Comparison of ENCODE assay signal across 9 mouse cellular contexts in the genomic region with DNA sequence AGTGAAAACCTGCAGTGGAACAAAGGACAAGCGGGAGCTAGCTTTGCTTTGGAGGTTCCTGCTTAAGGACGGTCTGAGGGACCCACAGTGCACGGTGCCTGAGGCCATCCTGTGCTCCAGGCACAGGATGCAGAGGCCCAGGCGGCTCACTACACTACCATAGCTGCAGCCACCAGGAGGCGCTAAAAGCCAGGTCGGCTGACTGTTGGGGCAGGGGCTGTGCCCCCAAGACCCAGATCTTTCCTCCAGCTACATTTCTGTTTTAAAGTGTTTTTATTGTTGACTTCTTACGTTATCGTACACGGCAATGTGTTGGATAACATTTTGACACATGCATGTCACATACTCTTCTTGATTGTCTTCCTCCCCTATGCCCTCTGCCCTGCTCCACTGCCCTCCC. TPM values are rescaled to one million over a fixed set of nuclear protein-coding genes. Genes with fewer than 3 reads are reported as not detected.
A peak's percentile ranks its signal among the peaks of the same experiment; 100 is the strongest.
DNase-seq lines count a peak whose midpoint lies in the region; ATAC-seq and TF ChIP-seq lines count a peak whose summit lies in the region.
"Had no signal": no experiment of that assay in that cellular context is flagged by ENCODE, and none has a peak within 500 bp of the region (broad histone marks: within the 10 kb centered on the region; RNA-seq: fewer than 3 reads in every experiment).

No protein-coding gene starts in this region.

- 53% methylated on average over 9 of the region's 9 CpGs for WGBS in forebrain, postnatal 0 days
- 61% methylated on average over 9 of the region's 9 CpGs for WGBS in forebrain, embryonic 12.5 days
- WGBS in lung, postnatal 0 days = 42% methylated on average over 9 of the region's 9 CpGs

- no peaks in the 10 kb centered on the region for H3K4me1 ChIP-seq in forebrain, postnatal 0 days (ENCODE audit: insufficient read depth)
- H3K4me1 ChIP-seq in forebrain, embryonic 12.5 days = no peaks in the 10 kb centered on the region
- no peaks in the 10 kb centered on the region for H3K4me1 ChIP-seq in lung, postnatal 0 days (ENCODE audit: insufficient read depth, low read depth, low read length)
- H3K4me1 ChIP-seq: limb, embryonic 12.5 days had no signal

- H3K9me3 ChIP-seq in forebrain, postnatal 0 days (ENCODE audit: low read length) = no peaks in the 10 kb centered on the region
- H3K9me3 ChIP-seq in forebrain, embryonic 12.5 days = peaks cover 2% of the 10 kb centered on the region; the same call in 1 of the 2 replicates
- H3K9me3 ChIP-seq in lung, postnatal 0 days (ENCODE audit: low read length) = no peaks in the 10 kb centered on the region
- H3K9me3 ChIP-seq: limb, embryonic 12.5 days had no signal

- H3K4me3 ChIP-seq in forebrain, postnatal 0 days (ENCODE audit: low read depth, low read length) = no peak overlapping the region
- no peak overlapping the region for H3K4me3 ChIP-seq in forebrain, embryonic 12.5 days (replicated peaks)
- no peak overlapping the region for H3K4me3 ChIP-seq in lung, postnatal 0 days (ENCODE audit: low read depth, low read length)
- H3K4me3 ChIP-seq: limb, embryonic 12.5 days had no signal

- no peak for ATAC-seq in forebrain, postnatal 0 days
- no peak for ATAC-seq in forebrain, embryonic 12.5 days (ENCODE audit: low FRiP score)
- no peak for ATAC-seq in lung, postnatal 0 days
- ATAC-seq in granulocyte monocyte progenitor cell, adult 5-6 weeks (replicated peaks; ENCODE audit: poor library complexity, severe bottlenecking) = peak; percentile 44; the same call in 1 of the 2 replicates
- ATAC-seq in inflammation-experienced regulatory T-cells, adult 6 months = no peak

- H3K36me3 ChIP-seq in forebrain, postnatal 0 days (ENCODE audit: insufficient read depth) = no peaks in the 10 kb centered on the region
- H3K36me3 ChIP-seq in forebrain, embryonic 12.5 days (replicated peaks) = no peaks in the 10 kb centered on the region
- H3K36me3 ChIP-seq in lung, postnatal 0 days (ENCODE audit: insufficient read depth, low read length) = no peaks in the 10 kb centered on the region
- H3K36me3 ChIP-seq: limb, embryonic 12.5 days had no signal

- H3K9ac ChIP-seq in forebrain, postnatal 0 days = no peak overlapping the region
- H3K9ac ChIP-seq in forebrain, embryonic 12.5 days = no peak overlapping the region
- no peak overlapping the region for H3K9ac ChIP-seq in lung, postnatal 0 days (replicated peaks; ENCODE audit: low read depth)
- H3K9ac ChIP-seq: limb, embryonic 12.5 days had no signal

- TF ChIP-seq EP300 in lung, postnatal 0 days (IDR thresholded peaks at IDR 0.05) = no peak

- H3K4me2 ChIP-seq in forebrain, postnatal 0 days (ENCODE audit: low read depth) = no peak overlapping the region
- no peak overlapping the region for H3K4me2 ChIP-seq in forebrain, embryonic 12.5 days
- no peak overlapping the region for H3K4me2 ChIP-seq in lung, postnatal 0 days (replicated peaks; ENCODE audit: low read depth, low read length)
- H3K4me2 ChIP-seq: limb, embryonic 12.5 days had no signal

- no peaks in the 10 kb centered on the region for H3K27me3 ChIP-seq in forebrain, postnatal 0 days (ENCODE audit: insufficient read depth, low read length)
- H3K27me3 ChIP-seq in forebrain, embryonic 12.5 days = no peaks in the 10 kb centered on the region
- H3K27me3 ChIP-seq in lung, postnatal 0 days (replicated peaks; ENCODE audit: insufficient read depth, low read length) = no peaks in the 10 kb centered on the region
- H3K27me3 ChIP-seq: limb, embryonic 12.5 days had no signal

- DNase-seq in forebrain, postnatal 0 days = no peak
- DNase-seq in lung, postnatal 0 days (ENCODE audit: low spot score) = no peak
- DNase-seq in lung, adult 18-20 months = no peak
- peak; percentile 15 to 66 for DNase-seq in thymus, postnatal 10 days (ENCODE audit: low spot score in 2 of 2)
- no peak for DNase-seq in right cerebral cortex, adult 2 months (ENCODE audit: low spot score in 2 of 2)

- peak; percentile 46; the same call in 1 of the 2 replicates for TF ChIP-seq CTCF in forebrain, postnatal 0 days (IDR thresholded peaks at IDR 0.05; ENCODE audit: low read depth)
- TF ChIP-seq CTCF in lung, postnatal 0 days (IDR thresholded peaks at IDR 0.05) = peak; percentile 51

- no peak overlapping the region for H3K27ac ChIP-seq in forebrain, postnatal 0 days (ENCODE audit: low read depth, low read length)
- no peak overlapping the region for H3K27ac ChIP-seq in forebrain, embryonic 12.5 days
- H3K27ac ChIP-seq in lung, postnatal 0 days (ENCODE audit: low read length) = no peak overlapping the region
- H3K27ac ChIP-seq: limb, embryonic 12.5 days had no signal

RNA-seq across cellular contexts. Expression of gene Scn11a, which starts 32.8 kb away (rescaled TPM):
- 0.46 and 0.57 TPM in 2 replicates for total RNA-seq in forebrain, postnatal 0 days (2014; rRNA removed)
- 0.05 and 0.21 TPM in 2 replicates for polyA plus RNA-seq in forebrain, postnatal 0 days (2015; fragmentation: Nextera tagmentation; extraction: Ambion mirVana)
- polyA plus RNA-seq in forebrain, embryonic 12.5 days (2016; fragmentation: Nextera tagmentation; extraction: Ambion mirVana) = 0.87 and 0.88 TPM in 2 replicates
- not detected in 2 replicates for polyA plus RNA-seq in lung, postnatal 0 days (2015; fragmentation: Nextera tagmentation; extraction: Ambion mirVana)
- total RNA-seq in granulocyte monocyte progenitor cell, adult 5-6 weeks (2014; fragmentation: Nextera tagmentation) = not detected in 2 replicates
- not detected in 2 replicates for total RNA-seq in granulocyte monocyte progenitor cell, adult 5-6 weeks (2017)
- under 1 TPM; 0.58 to 0.79 (median 0.78) TPM for polyA plus RNA-seq in inflammation-experienced regulatory T-cells, adult 6 months (2017; shearing (Covaris generic))

Comparison
In these comparisons a context has a peak if more than half of its experiments do, and no peak if none do; other contexts are left out.
1. DNase-seq: peak in thymus, postnatal 10 days (2 of 2); none in forebrain, postnatal 0 days (single experiment), lung, postnatal 0 days (single experiment), lung, adult 18-20 months (0 of 2) and right cerebral cortex, adult 2 months (0 of 2).